Mouse (Mus musculus) gastrocnemius, adult 2 months (tissue): Measurements from ENCODE around the gene Gm1123. TPM values are rescaled to one million over a fixed set of nuclear protein-coding genes. Genes with fewer than 3 reads are reported as not detected.

Source experiments
- DNase-seq: peaks from one replicate; pipeline ENCODE4 v3.0.0; 2022
- H3K27ac ChIP-seq: fragments of 200-600 bp; 2 replicates; pipeline ENCODE4 v1.8.1; 2022; ENCODE audit warnings: mild to moderate bottlenecking
- H3K4me3 ChIP-seq: fragments of 200-600 bp; 2 replicates; pipeline ENCODE4 v1.8.1; 2022; ENCODE audit warnings: mild to moderate bottlenecking, moderate library complexity
- CTCF ChIP-seq: fragments of 200-600 bp; IDR thresholded peaks from 2 replicates; pipeline ENCODE4 v1.8.1; 2022; ENCODE audit warnings: antibody characterized with exemption, mild to moderate bottlenecking, moderate library complexity
- intact Hi-C: fragments of 180-260 bp; cut with DNase I; formaldehyde crosslinking; loops from one replicate; pipeline ENCODE4 v1.15.1; 2025
- total RNA-seq, 2 experiments: library from RNA; stranded (reverse); gene quantifications; 2 replicates each; pipeline ENCODE4 v1.2.3; 2021

The Gm1123 gene
- total RNA-seq, 2 experiments from 2014 or later = not detected

GRCm38 (mm10) chr9:98961591-98962477, 73.7 kb downstream of the Gm1123 start:
- no peak for DNase-seq
- H3K27ac ChIP-seq = no peak overlapping the region
- H3K4me3 ChIP-seq = no peak overlapping the region
- no peak for TF ChIP-seq CTCF
- intact Hi-C loops = loop anchor here (10.0 kb wide), 1 partner anchor 347 kb away; no protein-coding TSS in a partner anchor

GRCm38 (mm10) chr9:98960348-98960747, 75.2 kb downstream of the Gm1123 start:
- no peak for DNase-seq
- TF ChIP-seq CTCF = peak; percentile 17; the same call in 1 of the 2 replicates
- intact Hi-C loops = loop anchor here (10.0 kb wide), 1 partner anchor 346 kb away; no protein-coding TSS in a partner anchor
- Histone ChIP-seq H3K4me3 (no peak overlapping the region), H3K27ac (no peak overlapping the region)

- DNase-seq = no peak
- Histone ChIP-seq H3K27ac (no peak overlapping the region), H3K4me3 (no peak overlapping the region)
- intact Hi-C loops = loop anchor here (10.0 kb wide), 1 partner anchor 345 kb away; no protein-coding TSS in a partner anchor
- TF ChIP-seq CTCF = no peak
Observed at GRCm38 (mm10) chr9:98959851-98960250, 75.7 kb downstream of the Gm1123 start.

GRCm38 (mm10) chr9:98958628-98959027, 76.9 kb downstream of the Gm1123 start:
- no peak for DNase-seq

GRCm38 (mm10) chr9:98957751-98958351, 77.7 kb downstream of the Gm1123 start:
- DNase-seq = no peak
- no peak overlapping the region for H3K4me3 ChIP-seq
- no peak for TF ChIP-seq CTCF
- intact Hi-C loops = no loop called here
- no peak overlapping the region for H3K27ac ChIP-seq

More at GRCm38 (mm10) chr9:98958628-98959027, 76.9 kb downstream of the Gm1123 start:
- intact Hi-C loops = no loop called here
- Histone ChIP-seq H3K27ac (no peak overlapping the region), H3K4me3 (no peak overlapping the region)
- TF ChIP-seq CTCF = no peak

Other genes starting within 250 kb of the Gm1123 start
- not detected for gene Prr23a1, start 193.2 kb downstream of the Gm1123 start, total RNA-seq
- gene Prr23a2, start 179.2 kb downstream of the Gm1123 start, total RNA-seq = not detected
- not detected for gene Prr23a3, start 170.9 kb downstream of the Gm1123 start, total RNA-seq
- not detected for gene 7420426K07Rik, start 132.6 kb downstream of the Gm1123 start, total RNA-seq
- not detected for gene Foxl2, start 80.4 kb downstream of the Gm1123 start, total RNA-seq
- 1 to 10 TPM; 1.8 to 2.3 TPM for gene Faim, start 49.3 kb downstream of the Gm1123 start, total RNA-seq
- 1 to 10 TPM; 4.5 to 6.1 TPM for gene Pik3cb, start 104.9 kb upstream of the Gm1123 start, total RNA-seq
- gene Faiml, start 201.5 kb upstream of the Gm1123 start, total RNA-seq = not detected
- gene Cep70, start 207.7 kb upstream of the Gm1123 start, total RNA-seq = 1 to 10 TPM; 2.1 TPM